Mouse (Mus musculus) brain, embryonic 14.5 days (tissue): ENCODE results near the gene Vstm4. TPM values are rescaled to one million over a fixed set of nuclear protein-coding genes. Genes with fewer than 3 reads are reported as not detected.

ENCODE experiments used
- DNase-seq: peaks from one replicate; pipeline ENCODE4 v3.0.0-alpha.2; 2011; ENCODE audit warnings: low read depth
- CTCF ChIP-seq: fragments of 200-500 bp; IDR thresholded peaks from 2 replicates; pipeline ENCODE4 v1.5.1; 2012; ENCODE audit warnings: inconsistent platforms, mild to moderate bottlenecking, moderate library complexity, borderline replicate concordance; ENCODE audit not compliant: insufficient read depth, insufficient read length; ENCODE audit errors: extremely low read depth
- POLR2A ChIP-seq: fragments of 200-500 bp; IDR thresholded peaks from 2 replicates; pipeline ENCODE4 v1.6.1; 2012; ENCODE audit warnings: mild to moderate bottlenecking, inconsistent platforms, borderline replicate concordance; ENCODE audit not compliant: poor library complexity, insufficient read depth, insufficient read length, severe bottlenecking; ENCODE audit errors: extremely low read depth
- polyA plus RNA-seq: library from polyadenylated mRNA; depleted of rRNA; stranded (reverse); fragments of >200 nt; gene quantifications from 2 replicates; pipeline ENCODE4 v1.2.3, GENCODE M21; 2012

The Vstm4 gene
- polyA plus RNA-seq, 1 experiment, result 6.0 TPM

- DNase-seq, result no peak
- TF ChIP-seq POLR2A, result no peak
Measured at GRCm38 (mm10) chr14:32881693-32882092, 25.1 kb downstream of the Vstm4 start.

GRCm38 (mm10) chr14:32888876-32889674 lies 32.5 kb downstream of the Vstm4 start:
- TF ChIP-seq CTCF (no peak), POLR2A (no peak)
- peak; percentile 91 for DNase-seq

DNA sequence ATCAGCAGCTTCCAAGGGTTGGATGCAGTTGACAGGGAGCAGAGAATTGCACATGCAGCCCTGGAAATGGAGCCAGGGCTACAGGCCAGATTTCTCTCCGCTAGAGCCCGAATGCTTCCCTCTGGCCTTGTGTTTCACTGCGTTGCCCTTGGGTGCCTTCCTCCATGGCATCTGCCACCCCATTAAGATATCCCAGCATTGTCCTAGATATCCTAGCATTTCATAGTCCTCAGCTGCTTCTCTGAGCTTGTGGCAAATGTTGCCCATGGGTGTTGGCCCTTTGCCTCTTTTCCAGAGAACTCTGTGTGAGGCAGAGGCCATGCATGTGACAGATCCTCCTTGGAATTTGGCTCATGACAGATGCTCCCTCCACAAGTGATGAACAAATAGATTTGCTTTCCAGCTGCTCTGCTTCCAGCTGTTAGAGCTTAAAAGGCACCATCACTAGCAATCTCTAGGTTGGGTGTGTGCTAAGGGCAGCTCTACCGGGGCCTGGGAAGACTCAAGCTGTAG lies 37.8 kb downstream of the Vstm4 start:
- TF ChIP-seq CTCF, result no peak
- TF ChIP-seq POLR2A, result no peak
- DNase-seq, result peak; percentile 13

DNA sequence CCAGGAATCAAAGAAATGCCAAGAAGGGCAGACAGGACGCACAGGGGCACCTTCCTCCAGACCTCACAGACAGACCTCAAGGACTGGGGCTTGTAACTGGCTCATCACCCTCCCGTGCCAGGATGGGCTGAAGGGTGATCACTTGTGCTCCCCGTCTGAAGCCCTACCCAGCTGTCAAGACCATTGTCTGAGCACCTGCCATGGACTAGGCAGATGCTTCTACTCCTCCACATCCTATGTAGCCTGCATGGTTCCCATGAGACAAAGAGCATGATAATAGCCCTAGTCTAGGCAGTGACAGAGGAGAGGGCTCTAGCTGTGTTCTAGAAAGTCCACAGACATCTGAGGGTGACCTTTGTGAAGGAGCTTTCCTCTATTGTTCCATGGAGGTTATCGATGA lies 38.3 kb downstream of the Vstm4 start:
- TF ChIP-seq POLR2A, result no peak
- no peak for TF ChIP-seq CTCF
- DNase-seq, result no peak

DNA sequence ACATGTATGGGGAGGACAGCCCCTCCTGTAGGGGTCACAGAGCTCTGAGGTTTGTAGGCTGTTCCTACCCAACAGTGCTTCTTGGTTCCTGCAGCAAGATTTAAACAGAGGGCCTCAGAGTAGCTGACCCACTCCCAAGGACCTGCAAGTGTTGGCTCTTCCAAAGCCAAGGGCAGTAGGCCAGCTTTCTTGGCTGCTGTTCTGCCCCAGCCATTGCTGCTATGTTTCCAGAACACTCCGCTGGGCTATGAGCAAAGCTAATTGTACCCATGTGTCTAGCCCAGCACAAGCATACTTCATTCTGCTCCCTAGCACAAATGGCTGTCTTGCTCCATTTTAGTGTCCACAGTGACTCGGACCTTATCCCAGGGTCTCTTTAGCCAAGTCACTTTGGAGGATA lies 40.3 kb downstream of the Vstm4 start:
- no peak for DNase-seq
- TF ChIP-seq CTCF, result no peak

DNA sequence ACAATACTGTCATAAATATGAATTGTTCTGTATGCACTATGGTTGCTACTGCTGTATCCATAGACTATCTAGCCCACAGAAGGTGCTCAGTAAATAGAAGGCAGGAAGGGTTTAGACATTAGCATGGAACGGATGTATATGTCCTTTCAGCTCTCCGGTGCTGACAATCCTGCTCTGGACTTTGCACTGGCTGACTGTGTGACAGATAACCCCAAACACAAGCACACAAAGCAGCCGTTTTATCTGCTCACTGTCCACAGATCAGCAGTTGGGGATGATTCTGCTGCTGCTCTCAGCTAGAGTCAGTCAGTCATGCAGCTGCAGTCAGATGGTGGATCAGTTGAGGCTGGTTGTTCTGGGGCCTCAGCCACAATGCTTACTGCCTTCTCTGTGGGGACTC lies 46.6 kb downstream of the Vstm4 start:
- no peak for TF ChIP-seq POLR2A
- TF ChIP-seq CTCF, result no peak
- DNase-seq, result no peak

GRCm38 (mm10) chr14:32906545-32906944 lies 50.0 kb downstream of the Vstm4 start:
- DNase-seq, result peak; percentile 84
- no peak; the same call in 1 of the 2 replicates for TF ChIP-seq CTCF
- TF ChIP-seq POLR2A, result no peak

DNA sequence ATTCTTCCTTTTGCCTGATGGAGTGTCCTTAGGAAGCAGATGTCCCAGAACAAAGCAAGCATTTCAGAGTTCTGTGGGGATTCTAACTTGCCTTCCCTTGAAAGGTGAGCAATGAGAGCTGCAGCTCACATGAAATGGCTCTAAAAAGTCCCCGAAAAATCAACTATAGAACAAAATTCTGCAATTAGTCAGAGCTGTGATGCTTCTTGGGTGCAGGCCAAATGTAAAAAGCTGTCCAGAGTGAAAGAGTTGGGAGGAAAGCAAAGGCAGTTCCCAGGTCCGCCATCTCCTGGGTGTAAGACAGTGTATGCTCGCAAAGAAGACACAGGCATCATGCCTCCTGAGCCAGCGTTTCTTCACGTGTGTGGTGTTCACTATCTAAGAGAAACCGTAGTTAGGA lies 52.6 kb downstream of the Vstm4 start:
- peak; percentile 16 for DNase-seq
- TF ChIP-seq POLR2A (no peak), CTCF (no peak)

GRCm38 (mm10) chr14:32911187-32911586 lies 54.6 kb downstream of the Vstm4 start:
- TF ChIP-seq POLR2A (no peak), CTCF (no peak)
- DNase-seq, result no peak

DNA sequence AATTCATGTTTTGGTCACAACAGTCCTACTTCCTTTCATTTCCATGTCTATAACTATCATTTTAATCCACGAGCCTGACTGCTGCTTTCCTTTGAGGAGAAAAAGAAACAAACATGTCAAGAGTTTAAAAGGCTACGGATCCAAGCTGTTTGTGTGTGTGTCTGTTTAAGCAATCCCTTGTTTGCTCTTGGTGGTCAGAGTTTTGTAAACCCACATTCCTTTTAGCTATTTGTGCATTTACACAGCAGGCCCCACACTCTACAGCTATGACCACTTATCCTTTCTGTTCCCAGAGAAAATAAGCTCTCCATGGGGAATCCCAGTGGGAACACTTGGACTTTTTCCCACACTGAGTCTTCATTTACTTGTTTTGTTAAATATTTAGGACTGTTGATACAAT lies 58.8 kb downstream of the Vstm4 start:
- DNase-seq, result peak; percentile 43
- no peak for TF ChIP-seq CTCF
- no peak for TF ChIP-seq POLR2A

GRCm38 (mm10) chr14:32917919-32918318 lies 61.4 kb downstream of the Vstm4 start:
- no peak for DNase-seq
- TF ChIP-seq CTCF (no peak), POLR2A (no peak)

DNA sequence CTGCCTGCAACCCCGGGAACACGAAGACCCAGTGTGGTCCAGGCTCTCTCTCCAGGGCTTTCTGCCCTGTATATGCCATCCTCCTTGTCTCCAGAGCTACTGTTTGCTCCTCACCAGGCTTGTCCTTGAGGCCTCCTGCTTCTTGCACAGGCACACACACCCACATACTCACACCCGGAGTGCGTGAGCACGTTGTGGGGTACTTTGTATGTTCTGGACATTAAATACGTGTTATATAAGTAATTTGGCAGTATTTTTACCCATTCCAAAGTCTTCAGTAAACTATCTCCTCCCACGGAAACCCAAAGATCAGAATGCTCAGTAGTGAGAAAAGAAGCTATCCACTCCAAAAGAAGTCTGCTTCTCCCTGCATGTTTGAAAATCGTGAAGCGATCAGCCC lies 67.3 kb downstream of the Vstm4 start:
- no peak for DNase-seq
- no peak for TF ChIP-seq CTCF
- TF ChIP-seq POLR2A, result no peak

- TF ChIP-seq CTCF, result no peak
- no peak for TF ChIP-seq POLR2A
- no peak for DNase-seq
Measured at GRCm38 (mm10) chr14:32931709-32932108, 75.2 kb downstream of the Vstm4 start.

GRCm38 (mm10) chr14:32932220-32932619 lies 75.7 kb downstream of the Vstm4 start:
- no peak for TF ChIP-seq CTCF
- TF ChIP-seq POLR2A, result no peak
- DNase-seq, result no peak
